Mouse (Mus musculus) kidney, embryonic 16.5 days (tissue): Measurements from ENCODE around the gene Vrk1. TPM values are rescaled to one million over a fixed set of nuclear protein-coding genes. Genes with fewer than 3 reads are reported as not detected.
A peak's percentile ranks its signal among the peaks of the same experiment; 100 is the strongest.

Experiments
- ATAC-seq: fragments of 200-750 bp; cut with Nextera tagmentation; 2 replicates; pipeline ENCODE4 v1.8.0; 2017; ENCODE audit warnings: moderate TSS enrichment; ENCODE audit not compliant: low FRiP score, low TSS enrichment
- H3K27ac ChIP-seq: fragments of 300-500 bp; sonication (generic); 2 replicates; pipeline ENCODE4 v1.5.1; 2014; ENCODE audit warnings: low read length
- H3K27me3 ChIP-seq: fragments of 300-500 bp; sonication (generic); 2 replicates; pipeline ENCODE4 v1.6.1; 2014; ENCODE audit warnings: low read length, control low read depth, mixed read lengths; ENCODE audit not compliant: insufficient read depth
- H3K36me3 ChIP-seq: fragments of 300-500 bp; sonication (generic); 2 replicates; pipeline ENCODE4 v1.6.1; 2014; ENCODE audit warnings: low read length, control low read depth, mixed read lengths; ENCODE audit not compliant: insufficient read depth
- H3K4me1 ChIP-seq: fragments of 300-500 bp; sonication (generic); 2 replicates; pipeline ENCODE4 v1.6.1; 2014; ENCODE audit warnings: low read length, control low read depth, mixed read lengths; ENCODE audit not compliant: insufficient read depth
- H3K4me2 ChIP-seq: fragments of 300-500 bp; sonication (generic); replicated peaks from 2 replicates; pipeline ENCODE4 v1.6.1; 2014; ENCODE audit warnings: low read depth, low read length
- H3K4me3 ChIP-seq: fragments of 300-500 bp; sonication (generic); 2 replicates; pipeline ENCODE4 v1.5.1; 2014; ENCODE audit warnings: mild to moderate bottlenecking, low read length
- H3K9ac ChIP-seq: fragments of 300-500 bp; sonication (generic); replicated peaks from 2 replicates; pipeline ENCODE4 v1.6.1; 2014; ENCODE audit warnings: low read length
- H3K9me3 ChIP-seq: fragments of 300-500 bp; sonication (generic); 2 replicates; pipeline ENCODE4 v1.6.1; 2016; ENCODE audit warnings: low read length, control low read depth
- WGBS: fragments of 180-500 bp; shearing (Covaris S2); extraction: QIAGEN DNeasy Blood & Tissue Kit; methylation state at CpG from one replicate; pipeline ENCODE4 v1.1.7; 2014; 5-methylcytosine and 5-hydroxymethylcytosine counted together
- polyA plus RNA-seq: library from polyadenylated mRNA; unstranded; fragments of >200 nt; fragmentation: Nextera tagmentation; extraction: Ambion mirVana; gene quantifications from 2 replicates; pipeline ENCODE4 v1.2.1, GENCODE M21; 2015

The Vrk1 gene
- polyA plus RNA-seq = 67.2 and 67.3 TPM in 2 replicates

- peak; percentile 100 for ATAC-seq
- no peaks in the 10 kb centered on the region for H3K27me3 ChIP-seq
- H3K4me3 ChIP-seq = peak within 1 kb of the TSS; percentile 97
- peak within 1 kb of the TSS; percentile 59 for H3K4me2 ChIP-seq
- H3K9me3 ChIP-seq = no peaks in the 10 kb centered on the region
- no peaks in the 10 kb centered on the region for H3K36me3 ChIP-seq
- WGBS = under 1% methylated on average over 71 of the region's 72 CpGs
- peak within 1 kb of the TSS; percentile 84 for H3K9ac ChIP-seq
- H3K4me1 ChIP-seq = peaks cover 6% of the 10 kb centered on the region
- H3K27ac ChIP-seq = peak within 1 kb of the TSS; percentile 67
Observed at GRCm38 (mm10) chr12:106010065-106010915, at the start of gene Vrk1. TSS of gene Vrk1 (plus strand) at chr12:106010228.

GRCm38 (mm10) chr12:105960592-105961330 is 49.3 kb upstream of the Vrk1 start:
- Histone ChIP-seq H3K36me3 (no peaks in the 10 kb centered on the region), H3K9me3 (no peaks in the 10 kb centered on the region), H3K9ac (no peak overlapping the region), H3K27ac (no peak overlapping the region), H3K4me3 (no peak overlapping the region), H3K27me3 (peaks cover 26% of the 10 kb centered on the region), H3K4me2 (no peak overlapping the region), H3K4me1 (peaks cover 11% of the 10 kb centered on the region; the same call in 1 of the 2 replicates)
- 14% methylated on average over 19 of the region's 19 CpGs for WGBS
- ATAC-seq = no peak

- H3K4me2 ChIP-seq = peak overlapping the region; percentile 97
Observed at GRCm38 (mm10) chr12:105961667-105962066, 48.4 kb upstream of the Vrk1 start.

GRCm38 (mm10) chr12:105962103-105963011 is 47.7 kb upstream of the Vrk1 start:
- H3K4me1 ChIP-seq = peaks cover 15% of the 10 kb centered on the region; the same call in 1 of the 2 replicates
- no peak overlapping the region for H3K27ac ChIP-seq
- no peaks in the 10 kb centered on the region for H3K36me3 ChIP-seq
- peak overlapping the region; percentile 60 for H3K4me3 ChIP-seq
- H3K9me3 ChIP-seq = no peaks in the 10 kb centered on the region
- peak overlapping the region; percentile 97 for H3K4me2 ChIP-seq
- under 1% methylated on average over 37 of the region's 37 CpGs for WGBS
- peaks cover 26% of the 10 kb centered on the region for H3K27me3 ChIP-seq
- peak; percentile 96 for ATAC-seq
- peak overlapping the region; percentile 59 for H3K9ac ChIP-seq

More at GRCm38 (mm10) chr12:105961667-105962066, 48.4 kb upstream of the Vrk1 start:
- ATAC-seq = no peak
- Histone ChIP-seq H3K9me3 (no peaks in the 10 kb centered on the region), H3K9ac (no peak overlapping the region), H3K4me1 (peaks cover 11% of the 10 kb centered on the region; the same call in 1 of the 2 replicates), H3K4me3 (no peak overlapping the region), H3K27me3 (peaks cover 26% of the 10 kb centered on the region), H3K36me3 (no peaks in the 10 kb centered on the region), H3K27ac (no peak overlapping the region)
- WGBS = 5% methylated on average over 12 of the region's 12 CpGs

GRCm38 (mm10) chr12:105963012-105963572 is 46.9 kb upstream of the Vrk1 start:
- 6% methylated on average over 30 of the region's 30 CpGs for WGBS
- peak overlapping the region; percentile 59 for H3K9ac ChIP-seq
- peaks cover 24% of the 10 kb centered on the region for H3K27me3 ChIP-seq
- H3K36me3 ChIP-seq = no peaks in the 10 kb centered on the region
- peaks cover 15% of the 10 kb centered on the region; the same call in 1 of the 2 replicates for H3K4me1 ChIP-seq
- peak; percentile 58 for ATAC-seq
- no peaks in the 10 kb centered on the region for H3K9me3 ChIP-seq
- H3K27ac ChIP-seq = no peak overlapping the region
- peak overlapping the region; percentile 97 for H3K4me2 ChIP-seq
- H3K4me3 ChIP-seq = peak overlapping the region; percentile 60

GRCm38 (mm10) chr12:105966887-105967637 is 43.0 kb upstream of the Vrk1 start:
- H3K36me3 ChIP-seq = no peaks in the 10 kb centered on the region
- ATAC-seq = no peak
- 38% methylated on average over 19 of the region's 19 CpGs for WGBS
- peaks cover 12% of the 10 kb centered on the region; the same call in 1 of the 2 replicates for H3K4me1 ChIP-seq
- no peak overlapping the region for H3K27ac ChIP-seq
- H3K27me3 ChIP-seq = peaks cover under 1% of the 10 kb centered on the region; the same call in 1 of the 2 replicates
- H3K9me3 ChIP-seq = no peaks in the 10 kb centered on the region
- H3K4me2 ChIP-seq = peak overlapping the region; percentile 46
- H3K4me3 ChIP-seq = no peak overlapping the region
- no peak overlapping the region for H3K9ac ChIP-seq

GRCm38 (mm10) chr12:105967806-105968205 is 42.2 kb upstream of the Vrk1 start:
- ATAC-seq = no peak; the same call in 1 of the 2 replicates
- H3K9ac ChIP-seq = peak overlapping the region; percentile 36

GRCm38 (mm10) chr12:105971182-105971581 is 38.8 kb upstream of the Vrk1 start:
- no peak for ATAC-seq
- Histone ChIP-seq H3K27ac (no peak overlapping the region), H3K4me2 (no peak overlapping the region), H3K27me3 (no peaks in the 10 kb centered on the region), H3K9me3 (no peaks in the 10 kb centered on the region), H3K4me3 (no peak overlapping the region), H3K36me3 (no peaks in the 10 kb centered on the region), H3K9ac (no peak overlapping the region), H3K4me1 (0 out of 2 replicates have a peak, but pooled peaks cover 4% of the 10 kb centered on the region)
- 54% methylated on average over 7 of the region's 7 CpGs for WGBS

More at GRCm38 (mm10) chr12:105967806-105968205, 42.2 kb upstream of the Vrk1 start:
- peaks cover 7% of the 10 kb centered on the region; the same call in 1 of the 2 replicates for H3K4me1 ChIP-seq
- peak overlapping the region; percentile 46 for H3K4me2 ChIP-seq
- no peaks in the 10 kb centered on the region for H3K36me3 ChIP-seq
- H3K4me3 ChIP-seq = peak overlapping the region; percentile 32
- no peaks in the 10 kb centered on the region; the same call in 1 of the 2 replicates for H3K27me3 ChIP-seq
- WGBS = 11% methylated on average over 18 of the region's 18 CpGs
- no peak overlapping the region for H3K27ac ChIP-seq
- no peaks in the 10 kb centered on the region for H3K9me3 ChIP-seq
